Mouse (Mus musculus): Measurements from ENCODE around the gene Grin1.

DNA sequence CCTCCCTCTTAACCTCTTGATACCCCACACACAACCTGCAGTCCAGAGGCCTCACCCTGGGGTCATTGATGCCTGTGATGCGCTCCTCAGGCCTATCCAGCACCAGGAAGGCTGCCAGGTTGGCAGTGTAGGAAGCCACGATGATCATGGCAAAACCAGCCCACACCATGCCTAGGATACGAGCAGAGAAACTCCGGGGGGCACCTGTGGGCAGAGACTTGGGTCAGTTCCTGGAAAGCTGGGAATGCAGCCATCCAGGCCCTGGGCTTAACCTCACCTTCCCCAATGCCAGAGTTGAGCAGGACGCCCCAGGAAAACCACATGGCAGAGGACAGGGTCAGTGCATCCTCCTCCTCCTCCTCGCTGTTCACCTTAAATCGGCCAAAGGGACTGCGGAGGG, 21.9 kb downstream of the Grin1 start:
- TF ChIP-seq TAL1 (IDR thresholded peaks at IDR 0.05; ENCODE audit: low read length) (no peak), GATA1 (IDR thresholded peaks at IDR 0.05; ENCODE audit: low read length) (no peak)

Measured in erythroblast, embryonic 14.5 days (primary cell).